Mouse (Mus musculus): Measurements from ENCODE around the gene Specc1.

GRCm38 (mm10) chr11:62079100-62079857 is 122.7 kb downstream of the Specc1 start:
- TF ChIP-seq POLR2A (IDR thresholded peaks at IDR 0.05; ENCODE audit: low read depth, low read length) (no peak), CTCF (conservative IDR thresholded peaks at IDR 0.05 in 1 of 2, IDR thresholded peaks at IDR 0.05 in 1 of 2; ENCODE audit: low read depth in 2 of 2, low read length in 2 of 2) (no peak), EP300 (IDR thresholded peaks at IDR 0.05; ENCODE audit: low read length) (peak; percentile 92), E2F4 (IDR thresholded peaks at IDR 0.05; ENCODE audit: insufficient replicate concordance, low read depth, low read length) (no peak), BHLHE40 (IDR thresholded peaks at IDR 0.05; ENCODE audit: low read depth, low read length) (peak; percentile 93), ZNF384 (IDR thresholded peaks at IDR 0.05; ENCODE audit: low read depth, low read length) (no peak; the same call in 1 of the 2 replicates), NELFE (IDR thresholded peaks at IDR 0.05; ENCODE audit: low read depth, low read length) (no peak), RCOR1 (conservative IDR thresholded peaks at IDR 0.05; ENCODE audit: low read depth, low read length) (peak; percentile 34; the same call in 1 of the 2 replicates), POLR2AphosphoS2 (IDR thresholded peaks at IDR 0.05; ENCODE audit: low read depth, low read length) (no peak)

All from CH12.LX (cell line).